Mouse (Mus musculus) kidney, adult 9 months (tissue): ENCODE results near the gene 5730596B20Rik.
A peak's percentile ranks its signal among the peaks of the same experiment; 100 is the strongest.

Experiments used
- DNase-seq: peaks from one replicate; pipeline ENCODE4 v3.0.0; 2022

The 5730596B20Rik gene

GRCm38 (mm10) chr6:52225612-52226568 lies 48.6 kb downstream of the 5730596B20Rik start:
- peak; percentile 95 for DNase-seq

- peak; percentile 40 for DNase-seq
These were observed 49.4 kb downstream of the 5730596B20Rik start for GRCm38 (mm10) chr6:52226569-52227257.

- DNase-seq = peak; percentile 67
These were observed 50.3 kb downstream of the 5730596B20Rik start for GRCm38 (mm10) chr6:52227470-52228222.

- DNase-seq = peak; percentile 60
These were observed 51.5 kb downstream of the 5730596B20Rik start for GRCm38 (mm10) chr6:52228475-52229465.

- DNase-seq = peak; percentile 90
These were observed 52.5 kb downstream of the 5730596B20Rik start for GRCm38 (mm10) chr6:52229558-52230416.
